Mouse (Mus musculus) forebrain, embryonic 16.5 days (tissue): ENCODE measurements around the gene Tex19.2. TPM values are rescaled to one million over a fixed set of nuclear protein-coding genes. Genes with fewer than 3 reads are reported as not detected.
"Not testable (repeated sequence)": the region's sequence is repeated elsewhere in the genome, so short reads cannot be mapped to it uniquely, and the experiment has no call there.

ENCODE experiments used
- ATAC-seq: fragments of 200-750 bp; cut with Nextera tagmentation; 2 replicates; pipeline ENCODE4 v1.8.0; 2017; ENCODE audit warnings: mild to moderate bottlenecking, moderate library complexity
- H3K27ac ChIP-seq: fragments of 300-500 bp; sonication (generic); 2 replicates; pipeline ENCODE4 v1.5.1; 2014; ENCODE audit warnings: low read length, control low read depth
- H3K27me3 ChIP-seq: fragments of 300-500 bp; sonication (generic); replicated peaks from 2 replicates; pipeline ENCODE4 v1.6.1; 2014; ENCODE audit warnings: low read length; ENCODE audit not compliant: control insufficient read depth, insufficient read depth
- H3K36me3 ChIP-seq: fragments of 300-500 bp; sonication (generic); 2 replicates; pipeline ENCODE4 v1.6.1; 2014; ENCODE audit not compliant: control insufficient read depth, insufficient read depth
- H3K4me1 ChIP-seq: fragments of 300-500 bp; sonication (generic); replicated peaks from 2 replicates; pipeline ENCODE4 v1.6.1; 2014; ENCODE audit warnings: low read length; ENCODE audit not compliant: control insufficient read depth, insufficient read depth
- H3K4me2 ChIP-seq: fragments of 300-500 bp; sonication (generic); 2 replicates; pipeline ENCODE4 v1.6.1; 2014; ENCODE audit warnings: mild to moderate bottlenecking, low read length, control low read depth
- H3K4me3 ChIP-seq: fragments of 300-500 bp; sonication (generic); replicated peaks from 2 replicates; pipeline ENCODE4 v1.5.1; 2014; ENCODE audit warnings: mild to moderate bottlenecking, low read length, control low read depth
- H3K9ac ChIP-seq: fragments of 300-500 bp; sonication (generic); replicated peaks from 2 replicates; pipeline ENCODE4 v1.6.1; 2014; ENCODE audit warnings: low read depth, low read length, control low read depth
- H3K9me3 ChIP-seq: fragments of 300-500 bp; sonication (generic); 2 replicates; pipeline ENCODE4 v1.6.1; 2016; ENCODE audit warnings: low read length; ENCODE audit not compliant: control insufficient read depth
- WGBS: fragments of 180-500 bp; shearing (Covaris S2); extraction: QIAGEN DNeasy Blood & Tissue Kit; methylation state at CpG from one replicate; pipeline ENCODE4 v1.1.7; 2014; 5-methylcytosine and 5-hydroxymethylcytosine counted together
- polyA plus RNA-seq: library from polyadenylated mRNA; unstranded; fragments of >200 nt; fragmentation: Nextera tagmentation; extraction: Ambion mirVana; gene quantifications from 2 replicates; pipeline ENCODE4 v1.2.1, GENCODE M21; 2015

Gene Tex19.2
- polyA plus RNA-seq, 1 experiment from 2014 or later, result not detected

GRCm38 (mm10) chr11:121082250-121082649 is 36.2 kb downstream of the Tex19.2 start:
- 81% methylated on average over 3 of the region's 3 CpGs for WGBS
- no peak for ATAC-seq
- Histone ChIP-seq H3K27me3 (no peaks in the 10 kb centered on the region), H3K9me3 (no peaks in the 10 kb centered on the region), H3K4me1 (no peaks in the 10 kb centered on the region), H3K36me3 (no peaks in the 10 kb centered on the region), H3K9ac (no peak overlapping the region), H3K4me2 (no peak overlapping the region), H3K27ac (no peak overlapping the region), H3K4me3 (no peak overlapping the region)

- H3K4me1 ChIP-seq, result no peaks in the 10 kb centered on the region
- no peaks in the 10 kb centered on the region for H3K27me3 ChIP-seq
- H3K9me3 ChIP-seq, result no peaks in the 10 kb centered on the region
- no peak within 1 kb of the TSS for H3K4me2 ChIP-seq
- no peak within 1 kb of the TSS for H3K4me3 ChIP-seq
- H3K36me3 ChIP-seq, result no peaks in the 10 kb centered on the region
- no peak within 1 kb of the TSS for H3K27ac ChIP-seq
- H3K9ac ChIP-seq, result no peak within 1 kb of the TSS
- no peak for ATAC-seq
- WGBS, result 72% methylated on average over 3 of the region's 3 CpGs
Observed at GRCm38 (mm10) chr11:121081120-121081519, 37.4 kb downstream of the Tex19.2 start, which contains the start of gene Sectm1a. Gene Sectm1a, minus strand, starts transcription at chr11:121081220.

- Histone ChIP-seq H3K9me3 (no peaks in the 10 kb centered on the region), H3K27ac (no peak overlapping the region), H3K4me3 (no peak overlapping the region), H3K4me2 (no peak overlapping the region), H3K36me3 (no peaks in the 10 kb centered on the region), H3K9ac (no peak overlapping the region), H3K27me3 (no peaks in the 10 kb centered on the region), H3K4me1 (no peaks in the 10 kb centered on the region)
- ATAC-seq, result no peak
- 94% methylated on average over 8 of the region's 8 CpGs for WGBS
Observed at GRCm38 (mm10) chr11:121080330-121080729, 38.1 kb downstream of the Tex19.2 start.

GRCm38 (mm10) chr11:121075655-121076054 is 42.8 kb downstream of the Tex19.2 start:
- Histone ChIP-seq H3K4me3 (no peak overlapping the region), H3K27ac (no peak overlapping the region), H3K9ac (no peak overlapping the region), H3K27me3 (no peaks in the 10 kb centered on the region), H3K9me3 (no peaks in the 10 kb centered on the region), H3K4me2 (no peak overlapping the region), H3K4me1 (no peaks in the 10 kb centered on the region), H3K36me3 (no peaks in the 10 kb centered on the region)
- whole genome bisulfite sequencing, result 80% methylated on average over 5 of the region's 5 CpGs
- no peak for ATAC-seq

- not testable (repeated sequence) for ATAC-seq, H3K4me1 ChIP-seq, H3K27me3 ChIP-seq, H3K4me3 ChIP-seq, H3K27ac ChIP-seq, H3K4me2 ChIP-seq, H3K36me3 ChIP-seq, H3K9ac ChIP-seq, H3K9me3 ChIP-seq
- WGBS, result 93% methylated on average over 11 of the region's 16 CpGs
Observed at GRCm38 (mm10) chr11:121069662-121070061, 48.8 kb downstream of the Tex19.2 start.

DNA sequence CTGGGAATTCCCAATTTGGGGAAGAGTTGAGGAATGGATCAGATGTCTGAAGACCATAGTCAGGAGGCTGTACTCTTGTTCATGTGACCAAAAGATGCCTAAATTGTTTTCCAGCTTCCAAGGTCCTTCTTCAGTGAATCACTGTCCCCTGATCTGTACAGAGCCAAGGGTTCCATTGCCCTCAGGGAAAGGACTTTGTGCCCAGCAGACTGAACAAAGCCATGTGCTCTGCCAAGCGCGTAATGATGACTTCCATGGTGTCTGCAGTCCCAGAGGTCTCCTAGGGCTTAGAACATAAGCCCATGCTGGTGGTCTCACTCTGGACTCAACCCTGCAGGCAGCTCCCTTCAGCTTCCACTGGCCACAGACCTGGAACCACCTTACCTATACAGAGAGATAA is 50.6 kb downstream of the Tex19.2 start:
- ATAC-seq, result no peak
- 94% methylated on average over 2 of the region's 2 CpGs for WGBS

More for the DNA sequence above, 50.6 kb downstream of the Tex19.2 start:
- Histone ChIP-seq H3K4me1 (no peaks in the 10 kb centered on the region), H3K9ac (no peak overlapping the region), H3K9me3 (no peaks in the 10 kb centered on the region), H3K27ac (no peak overlapping the region), H3K4me3 (no peak overlapping the region), H3K27me3 (no peaks in the 10 kb centered on the region), H3K36me3 (no peaks in the 10 kb centered on the region), H3K4me2 (no peak overlapping the region)

Other genes starting within 250 kb of the Tex19.2 start
- 7.3 and 8.8 TPM in 2 replicates for gene Ccdc57, start 185.8 kb downstream of the Tex19.2 start, polyA plus RNA-seq
- 7.7 and 9.5 TPM in 2 replicates for gene Slc16a3, start 170.2 kb downstream of the Tex19.2 start, polyA plus RNA-seq
- 146 and 149 TPM in 2 replicates for gene Csnk1d, start 127.3 kb downstream of the Tex19.2 start, polyA plus RNA-seq
- not detected in 2 replicates for gene Cd7, start 79.3 kb downstream of the Tex19.2 start, polyA plus RNA-seq
- not detected in 2 replicates for gene Sectm1b, start 55.1 kb downstream of the Tex19.2 start, polyA plus RNA-seq
- not detected in 2 replicates for gene Sectm1a, start 37.5 kb downstream of the Tex19.2 start, polyA plus RNA-seq
- not detected in 2 replicates for gene Tex19.1, start 27.5 kb upstream of the Tex19.2 start, polyA plus RNA-seq
- 0.16 and 0.19 TPM in 2 replicates for gene Uts2r, start 41.6 kb upstream of the Tex19.2 start, polyA plus RNA-seq
- 14.8 and 22.9 TPM in 2 replicates for gene Hexdc, start 85.8 kb upstream of the Tex19.2 start, polyA plus RNA-seq
- 14.8 and 15.3 TPM in 2 replicates for gene Ogfod3, start 86.0 kb upstream of the Tex19.2 start, polyA plus RNA-seq
- 44.2 and 47.4 TPM in 2 replicates for gene Cybc1, start 110.6 kb upstream of the Tex19.2 start, polyA plus RNA-seq
- 108 and 114 TPM in 2 replicates for gene Narf, start 118.6 kb upstream of the Tex19.2 start, polyA plus RNA-seq
- gene Foxk2, start 141.3 kb upstream of the Tex19.2 start, polyA plus RNA-seq, result 14.2 and 14.3 TPM in 2 replicates
- 93.1 and 95.5 TPM in 2 replicates for gene Wdr45b, start 235.8 kb upstream of the Tex19.2 start, polyA plus RNA-seq